Mouse (Mus musculus): ENCODE measurements around the gene Ifna12.

DNA sequence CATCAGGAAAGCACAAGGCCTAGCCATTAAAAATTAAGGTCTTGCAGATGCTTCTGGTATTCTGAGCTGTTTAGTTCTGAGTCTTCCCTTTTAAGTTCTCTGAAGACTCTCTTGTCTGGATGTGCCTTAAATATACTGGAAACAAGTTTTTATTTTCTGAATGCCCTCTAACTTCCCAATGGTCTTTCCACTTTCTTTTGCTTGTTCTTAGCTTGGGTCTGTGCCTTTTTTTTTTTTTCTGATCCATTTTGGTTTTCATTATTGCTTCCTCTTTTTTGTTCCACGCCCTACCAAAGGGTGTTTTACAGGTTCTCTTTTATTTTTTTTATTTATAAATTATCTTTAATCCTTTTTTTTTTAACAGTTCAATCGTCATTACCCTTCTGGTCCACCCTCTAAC lies 41.2 kb upstream of the Ifna12 start, which contains the start of gene Ifna13:
- TF ChIP-seq CHD2 (IDR thresholded peaks at IDR 0.05; ENCODE audit: low read depth, low read length): no peak
- no peak for TF ChIP-seq MAFK (IDR thresholded peaks at IDR 0.05; ENCODE audit: insufficient read depth, low read depth, low read length)
- no peak for TF ChIP-seq ZC3H11A (IDR thresholded peaks at IDR 0.05; ENCODE audit: borderline replicate concordance, low read depth, low read length)
- no peak for TF ChIP-seq ZNF384 (IDR thresholded peaks at IDR 0.05; ENCODE audit: low read depth, low read length)
- TF ChIP-seq HCFC1 (IDR thresholded peaks at IDR 0.05; ENCODE audit: borderline replicate concordance, insufficient read depth, low read length): no peak
